Mouse (Mus musculus) lung, postnatal 0 days (tissue): Measurements from ENCODE around the gene Tnk2.

Source experiments
- CTCF ChIP-seq: IDR thresholded peaks from 2 replicates; pipeline ENCODE4 v1.5.1; 2016; ENCODE audit warnings: antibody characterized with exemption, mild to moderate bottlenecking
- EP300 ChIP-seq: IDR thresholded peaks from 2 replicates; pipeline ENCODE4 v1.6.1; 2016; ENCODE audit warnings: antibody characterized with exemption, mild to moderate bottlenecking, control low read depth

DNA sequence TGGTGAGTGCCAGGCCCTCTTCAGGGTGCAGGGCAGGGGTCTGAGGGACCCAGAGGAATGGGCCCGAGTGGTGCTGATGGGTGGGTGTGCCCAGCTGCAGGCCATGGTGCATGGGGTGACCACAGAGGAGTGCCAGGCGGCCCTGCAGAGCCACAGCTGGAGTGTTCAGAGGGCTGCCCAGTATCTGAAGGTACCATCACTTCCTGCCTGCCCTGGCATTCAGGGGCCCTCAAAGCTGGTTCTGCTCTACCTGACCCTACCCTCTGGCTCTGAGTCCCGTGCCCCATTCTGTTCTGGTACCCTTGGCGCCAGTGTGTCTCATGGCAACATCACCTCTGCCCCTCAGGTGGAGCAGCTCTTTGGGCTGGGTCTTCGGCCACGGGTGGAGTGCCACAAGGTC lies 37.1 kb downstream of the Tnk2 start:
- no peak for TF ChIP-seq CTCF
- TF ChIP-seq EP300, result no peak
